Mouse (Mus musculus) hematopoietic stem cell, adult 5-6 weeks (primary cell): Measurements from ENCODE around the gene Sorbs1. TPM values are rescaled to one million over a fixed set of nuclear protein-coding genes. Genes with fewer than 3 reads are reported as not detected.

ENCODE experiments used
- ATAC-seq, 2 experiments: fragments of 125-278 bp in 1 of 2; replicated peaks in 1 of 2; 2 replicates each; pipeline ENCODE4 v1.8.0; 2016 to 2017; ENCODE audit warnings: inconsistent platforms in 2 of 2, mild to moderate bottlenecking in 2 of 2, moderate number of reproducible peaks in 2 of 2, low read depth in 1 of 2, moderate TSS enrichment in 1 of 2; ENCODE audit not compliant: low FRiP score in 2 of 2, poor library complexity in 2 of 2, severe bottlenecking in 2 of 2, insufficient read depth in 1 of 2, low TSS enrichment in 1 of 2
- total RNA-seq: library from RNA; stranded (forward); fragments of 172-1452, 232-1000 nt; gene quantifications from 2 replicates; pipeline ENCODE4 v1.2.3, GENCODE M21; 2017

Sorbs1 gene
- total RNA-seq, 1 experiment from 2014 or later = 11.6 TPM

DNA sequence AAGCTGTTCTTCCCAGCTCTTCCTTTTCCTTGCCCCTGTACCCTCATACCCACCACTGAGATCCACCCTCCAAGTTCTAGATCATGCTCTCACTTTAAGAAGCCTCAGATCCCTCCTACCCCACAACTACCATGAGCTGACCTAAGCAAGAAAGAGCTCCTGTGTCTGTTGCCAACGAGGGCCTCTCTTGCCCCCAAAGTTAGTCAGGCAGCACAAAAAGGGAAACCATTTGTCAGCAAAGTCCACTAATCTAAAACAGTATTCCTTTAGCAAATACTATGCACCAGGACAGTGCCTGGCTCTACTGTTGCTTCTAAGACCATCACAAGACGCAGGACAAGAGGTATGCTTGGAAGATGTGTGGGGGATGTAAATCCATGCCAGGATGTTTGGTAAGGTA is 106.4 kb downstream of the Sorbs1 start:
- no peak for ATAC-seq

DNA sequence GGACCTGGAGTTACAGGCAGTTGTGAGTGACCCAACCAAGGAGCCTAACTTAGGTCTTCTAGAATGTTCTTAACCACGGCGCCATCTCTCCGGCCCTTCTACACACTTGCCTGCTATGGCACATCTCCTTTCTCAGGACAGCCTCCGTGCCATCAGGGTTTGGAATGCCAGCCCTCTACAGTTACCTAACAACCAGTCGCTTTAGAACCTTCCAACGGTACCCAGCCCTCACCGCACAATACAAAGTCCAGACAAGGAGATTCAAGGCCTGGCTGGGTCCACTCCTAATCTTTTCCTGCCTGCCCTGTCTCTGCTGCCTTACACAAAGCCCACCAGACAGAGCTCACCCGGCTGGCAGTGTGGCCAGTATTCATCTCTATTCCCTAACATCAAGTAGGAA is 106.9 kb downstream of the Sorbs1 start:
- ATAC-seq = no peak

DNA sequence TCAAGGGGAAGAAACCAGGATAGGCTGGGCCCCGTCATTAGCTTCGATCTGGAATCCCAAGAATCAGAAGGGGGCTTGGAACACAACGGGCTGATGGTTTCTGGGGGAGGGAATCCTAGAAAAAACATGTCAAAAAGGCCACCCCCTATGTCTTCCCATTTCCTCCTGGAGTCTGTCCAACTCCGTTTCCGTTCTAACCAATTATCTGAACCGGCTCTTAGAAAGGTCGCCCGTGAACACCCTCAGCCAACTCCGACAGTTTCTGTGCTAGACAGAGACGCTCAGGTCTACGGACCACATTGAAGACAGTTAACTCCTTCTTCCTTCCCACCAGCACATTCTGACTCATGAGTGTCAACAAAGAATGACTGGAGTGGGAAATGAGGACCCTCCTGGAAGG is 107.8 kb downstream of the Sorbs1 start:
- no peak for ATAC-seq

DNA sequence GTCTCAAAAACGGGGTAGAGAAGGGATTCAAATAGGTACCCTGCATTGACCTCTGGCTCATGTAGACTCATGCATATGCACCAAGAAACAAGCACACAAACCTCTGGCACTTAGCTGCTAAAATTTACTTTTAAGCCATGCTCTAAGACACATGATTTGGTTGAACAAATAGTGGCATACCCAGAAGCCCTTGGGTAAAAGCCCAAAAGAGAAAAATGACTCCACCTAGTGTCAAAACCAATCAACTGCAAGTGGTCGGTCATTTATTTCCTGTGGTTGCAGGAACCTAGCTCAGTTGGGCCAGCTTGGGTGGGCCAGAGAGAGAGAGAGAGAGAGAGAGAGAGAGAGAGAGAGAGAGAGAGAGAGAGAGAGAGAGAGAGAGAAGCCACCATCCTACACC is 109.0 kb downstream of the Sorbs1 start:
- peak in 1 of 2 experiments; percentile 38; a peak in 1 of 4 replicates for ATAC-seq

DNA sequence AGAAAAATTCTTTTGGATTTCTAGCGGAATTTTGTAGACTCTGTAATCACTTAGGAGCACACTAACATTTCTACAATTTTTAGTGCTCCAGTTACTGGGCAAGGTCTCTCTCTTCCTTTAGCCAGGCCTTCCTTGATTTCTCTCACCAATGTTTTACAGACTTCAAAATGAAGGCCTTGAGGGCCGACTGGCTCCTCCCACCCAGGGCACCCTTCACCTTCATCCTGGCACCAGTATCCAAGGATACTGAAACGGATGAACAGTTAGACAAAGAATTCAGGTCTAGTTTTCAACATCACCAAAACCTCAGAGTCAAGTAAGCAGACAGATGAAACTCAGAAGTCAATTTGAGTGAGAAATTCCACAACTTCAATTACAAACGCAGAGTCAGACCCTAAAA is 109.6 kb downstream of the Sorbs1 start:
- ATAC-seq = no peak

DNA sequence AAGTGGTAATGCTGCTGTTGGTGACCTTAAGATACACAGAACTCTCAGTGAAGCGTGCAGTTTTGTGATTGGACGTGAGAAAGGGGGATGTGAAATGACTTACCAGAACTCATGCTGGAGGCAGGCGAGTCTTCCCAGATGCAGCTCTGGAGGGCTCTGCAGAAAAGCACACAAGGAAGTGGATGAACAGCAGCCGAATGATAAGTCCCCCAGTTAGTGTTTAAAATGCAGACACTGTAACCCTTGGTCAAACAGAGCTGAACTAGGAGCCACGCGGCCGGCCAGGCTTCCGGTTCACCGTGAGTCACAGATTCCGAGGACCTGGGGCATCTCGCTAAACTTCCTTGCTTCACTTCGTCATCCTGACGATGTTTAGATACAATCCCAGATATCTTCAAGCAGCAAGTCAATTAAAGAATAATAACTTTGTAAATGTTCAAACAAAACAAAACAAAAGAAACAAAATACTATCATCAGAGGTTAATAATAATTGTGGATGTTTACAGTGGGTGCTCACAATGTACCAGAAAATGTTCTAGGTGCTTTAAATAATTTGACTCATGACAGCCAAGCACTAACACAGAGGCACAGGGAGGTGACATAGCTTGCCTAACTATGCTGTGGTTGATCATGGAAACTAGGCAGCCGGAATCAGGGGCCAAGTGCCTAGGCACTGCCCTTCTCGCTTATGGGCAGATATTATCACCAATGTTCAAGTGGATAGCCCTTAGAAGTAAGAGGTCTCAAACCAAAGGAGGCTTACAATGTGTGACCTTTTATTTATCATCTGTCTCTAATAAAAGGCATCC is 111.2 kb downstream of the Sorbs1 start:
- ATAC-seq = no peak

DNA sequence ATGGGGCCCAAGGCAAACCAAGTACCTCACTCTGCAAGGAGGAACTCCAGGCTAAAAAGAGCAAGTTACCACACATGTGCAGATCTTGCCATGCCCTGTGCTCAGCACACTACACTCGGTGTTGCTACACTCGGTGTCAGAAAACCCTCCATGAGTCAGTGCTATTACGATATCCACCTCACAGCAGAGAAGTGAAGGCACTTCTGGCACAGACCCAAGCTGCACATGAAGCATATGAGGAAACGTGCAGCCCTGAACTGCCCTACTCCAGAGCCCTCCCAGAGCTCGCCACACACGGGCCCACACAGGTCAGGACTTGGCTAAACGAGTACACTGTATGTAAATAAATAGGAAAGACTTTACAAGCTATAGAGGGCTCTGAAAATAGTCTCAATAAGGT is 112.4 kb downstream of the Sorbs1 start:
- ATAC-seq = peak; percentile 88 to 92

DNA sequence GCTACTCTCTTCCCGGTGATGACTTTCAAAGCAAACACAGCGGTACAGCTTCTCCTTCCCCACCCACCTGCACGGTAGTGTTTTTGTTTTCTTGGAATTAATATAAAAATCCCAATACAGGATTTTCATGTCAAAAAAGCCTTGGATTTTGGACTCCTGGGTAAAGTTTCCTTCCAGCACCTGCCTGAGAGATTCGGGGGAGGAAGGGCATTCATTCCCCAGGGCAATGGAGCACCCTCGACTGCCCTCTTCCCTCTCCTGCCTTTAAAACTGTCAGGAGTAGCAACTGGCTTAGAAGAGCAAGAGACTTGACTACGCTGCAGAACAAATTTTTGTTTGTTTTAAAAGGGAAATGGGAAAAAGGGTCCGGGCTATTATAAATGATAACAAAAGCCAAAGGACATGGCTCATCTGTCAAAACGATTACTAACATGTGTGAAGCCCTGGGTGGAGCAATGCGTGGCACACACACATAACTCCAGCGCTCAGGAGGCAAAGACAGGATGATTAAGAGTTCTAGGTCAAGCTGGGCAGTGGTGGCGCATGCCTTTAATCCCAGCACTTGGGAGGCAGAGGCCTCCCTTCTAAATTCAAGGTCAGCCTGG is 113.1 kb downstream of the Sorbs1 start:
- no peak for ATAC-seq

DNA sequence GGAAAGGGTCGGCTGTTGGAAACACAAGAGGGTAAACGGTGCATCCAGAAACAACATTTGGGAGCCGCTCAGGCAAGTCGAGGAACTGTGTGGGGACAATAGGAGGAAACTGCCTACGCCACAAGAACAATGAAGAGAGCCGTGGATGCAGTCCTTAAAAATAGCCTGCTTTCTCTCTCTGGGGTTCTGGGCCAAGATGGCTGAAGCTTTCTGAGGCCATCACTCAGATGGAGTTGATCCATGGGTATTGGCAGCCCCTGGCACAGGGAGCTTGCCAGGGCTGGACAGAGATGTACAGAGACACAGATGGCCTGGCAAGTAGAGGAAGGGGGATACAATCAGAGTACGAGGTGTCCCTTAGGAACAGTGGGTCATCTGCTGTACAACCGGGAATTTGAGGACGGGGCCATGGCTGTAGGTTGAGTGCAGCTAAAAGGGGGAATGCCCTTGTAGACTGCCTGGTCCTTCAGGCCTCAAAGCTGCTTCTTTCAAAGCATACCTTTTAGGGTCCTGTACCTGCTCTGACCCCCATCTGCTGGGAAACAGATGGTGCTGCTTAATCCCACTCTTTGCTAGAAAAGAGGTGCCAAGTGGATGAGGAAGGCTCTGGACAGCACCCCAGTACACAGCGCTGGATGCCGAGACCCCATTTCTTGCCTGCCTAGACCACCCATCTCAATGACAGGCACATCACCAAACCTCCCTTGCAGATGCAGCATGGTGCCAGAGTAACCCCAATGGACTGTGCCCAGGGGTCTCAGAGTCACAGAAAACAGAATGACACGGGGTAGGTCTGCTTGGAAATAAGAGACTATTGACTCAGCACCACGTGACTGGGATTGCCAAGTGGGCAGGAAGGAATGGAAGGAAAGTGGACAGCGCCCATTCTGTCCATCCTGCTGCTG is 117.6 kb downstream of the Sorbs1 start:
- no peak for ATAC-seq

DNA sequence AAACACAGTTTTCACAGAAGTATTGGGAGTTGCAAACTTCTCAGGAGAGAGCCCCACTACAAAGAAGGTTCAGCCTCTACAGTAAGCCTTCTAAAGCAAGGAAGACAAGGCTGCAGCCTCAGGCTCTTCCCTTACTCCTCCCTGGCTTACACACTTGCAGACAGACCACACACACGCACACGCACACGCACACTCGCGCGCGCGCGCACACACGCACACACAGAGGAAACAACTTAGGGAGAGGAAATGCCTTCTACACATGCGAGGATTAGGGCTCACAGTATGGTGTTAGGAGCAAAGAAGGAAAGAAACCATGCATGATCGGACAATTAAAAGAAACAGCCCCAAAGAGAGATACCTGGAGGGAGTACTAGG is 118.3 kb downstream of the Sorbs1 start:
- ATAC-seq = peak; percentile 19 to 53; a peak in 2 of 4 replicates

DNA sequence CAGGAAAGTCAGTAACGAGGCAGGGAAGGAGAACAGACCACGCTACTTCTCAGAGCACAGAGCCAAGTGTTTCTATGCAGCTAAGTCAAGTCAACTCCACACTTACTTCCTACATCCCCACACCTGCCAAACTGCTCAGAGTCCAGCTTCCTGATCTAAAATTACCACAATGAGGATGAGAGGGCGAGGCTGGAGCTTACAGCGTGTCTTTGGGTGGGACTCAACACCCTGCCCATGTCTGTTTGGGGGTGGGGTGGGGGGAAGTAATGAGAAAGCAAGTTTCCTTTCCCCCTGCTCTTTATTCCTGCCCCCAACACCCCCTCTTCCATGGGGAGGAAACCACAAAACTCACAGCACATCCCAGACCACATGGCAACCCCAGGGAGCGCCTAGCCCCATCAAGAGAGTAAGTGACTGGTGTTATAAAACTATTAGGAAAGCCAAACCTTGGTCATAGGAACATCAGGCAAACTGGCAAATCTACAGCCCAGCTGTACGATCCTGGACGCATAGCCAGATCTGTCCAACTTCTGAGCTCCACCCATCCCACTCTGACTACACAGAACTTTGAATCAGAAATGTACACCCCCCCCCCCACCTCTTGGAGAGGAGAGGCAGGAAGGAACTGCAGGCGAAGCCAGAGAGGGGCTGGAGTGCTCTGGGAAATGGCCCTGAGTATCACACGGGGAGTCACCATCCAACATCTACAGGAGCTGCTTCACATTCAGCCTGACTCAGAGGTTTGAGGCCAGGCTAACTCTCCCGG is 118.8 kb downstream of the Sorbs1 start:
- peak; percentile 15 to 30; a peak in 3 of 4 replicates for ATAC-seq

DNA sequence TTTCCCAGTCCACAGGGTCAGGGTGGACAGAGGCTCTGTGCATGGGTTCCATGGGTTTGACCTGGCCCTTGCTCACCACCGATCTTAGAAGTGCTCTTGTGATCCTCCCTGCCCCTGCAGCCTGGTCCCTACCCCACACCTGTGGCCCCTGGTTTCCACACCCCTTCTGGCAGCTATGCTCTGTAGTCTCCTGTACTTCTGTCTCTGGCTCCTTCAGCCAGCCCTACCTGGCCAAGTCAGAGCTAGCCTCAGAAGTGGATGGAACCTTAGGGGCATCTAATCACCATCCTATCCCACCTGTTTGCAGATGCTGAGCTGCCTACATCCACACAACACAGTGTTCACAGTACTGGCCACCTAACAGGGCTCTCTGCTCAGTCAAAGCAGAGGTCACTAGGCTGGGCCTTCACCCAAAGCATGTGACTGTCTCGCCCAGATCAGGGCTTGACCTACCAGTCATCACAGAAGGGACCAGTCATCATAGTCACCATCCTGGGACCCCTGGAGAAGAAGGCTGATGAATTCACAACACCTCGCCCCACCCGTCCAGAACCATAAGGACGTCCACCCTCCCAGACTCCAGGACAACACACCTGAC is 120.7 kb downstream of the Sorbs1 start:
- no peak for ATAC-seq

DNA sequence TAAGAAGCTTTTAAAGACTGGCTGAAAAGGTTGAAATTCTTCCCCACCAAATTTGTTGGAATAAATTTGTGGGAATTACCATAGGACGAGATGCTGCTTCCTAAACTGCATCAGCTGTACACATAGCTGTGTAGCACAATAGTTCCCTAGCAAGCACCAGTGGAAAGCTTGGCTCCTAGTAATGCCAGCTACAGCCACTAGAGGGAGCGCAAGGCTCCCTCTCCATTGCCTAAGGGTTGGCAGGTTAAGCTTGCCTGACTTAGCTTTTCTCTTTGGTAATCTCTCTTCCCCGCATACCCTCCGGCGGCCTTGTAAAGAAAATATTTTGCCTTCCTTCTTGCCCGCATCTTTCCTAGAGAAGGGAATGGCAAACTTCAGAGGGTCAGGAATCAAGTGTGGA is 122.1 kb downstream of the Sorbs1 start:
- ATAC-seq = peak; percentile 80 to 81

DNA sequence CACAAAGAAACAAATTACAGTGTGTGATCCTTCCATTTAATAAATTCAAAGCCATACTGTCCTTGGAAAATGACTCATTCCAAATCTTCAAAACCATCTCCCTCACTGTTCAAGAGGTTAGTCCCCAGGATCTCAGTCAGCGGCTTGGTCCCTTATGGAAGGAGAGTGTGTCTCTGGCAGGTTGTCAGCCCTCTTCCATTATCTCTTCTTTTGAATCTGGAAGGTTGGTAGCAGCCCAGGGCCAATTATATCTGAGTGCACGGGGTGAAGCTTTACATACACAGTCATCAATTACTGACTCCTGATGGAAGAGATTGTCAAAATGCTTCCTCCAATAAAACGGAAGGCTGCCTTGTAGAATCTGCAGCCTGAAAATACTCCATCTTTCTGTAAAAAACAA is 126.7 kb downstream of the Sorbs1 start:
- ATAC-seq = no peak

DNA sequence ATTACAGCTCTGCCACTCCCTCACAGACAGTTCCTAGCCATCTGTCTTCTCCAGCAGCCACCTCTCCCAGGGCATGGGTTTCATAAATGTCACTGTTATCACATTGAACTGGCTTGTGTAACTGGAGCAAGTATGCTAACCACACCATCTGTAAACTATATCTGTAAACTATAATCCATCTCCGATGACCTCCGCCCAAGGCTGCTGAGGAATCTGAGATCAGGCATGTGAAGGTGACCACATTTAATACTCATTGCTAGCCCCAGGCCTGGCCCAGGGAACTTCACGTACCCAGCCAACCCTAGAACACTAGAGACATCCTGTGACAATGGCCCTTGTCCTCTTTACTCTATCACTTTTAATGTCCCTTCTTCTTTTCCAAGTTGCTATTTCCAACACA is 128.2 kb downstream of the Sorbs1 start:
- ATAC-seq = no peak

DNA sequence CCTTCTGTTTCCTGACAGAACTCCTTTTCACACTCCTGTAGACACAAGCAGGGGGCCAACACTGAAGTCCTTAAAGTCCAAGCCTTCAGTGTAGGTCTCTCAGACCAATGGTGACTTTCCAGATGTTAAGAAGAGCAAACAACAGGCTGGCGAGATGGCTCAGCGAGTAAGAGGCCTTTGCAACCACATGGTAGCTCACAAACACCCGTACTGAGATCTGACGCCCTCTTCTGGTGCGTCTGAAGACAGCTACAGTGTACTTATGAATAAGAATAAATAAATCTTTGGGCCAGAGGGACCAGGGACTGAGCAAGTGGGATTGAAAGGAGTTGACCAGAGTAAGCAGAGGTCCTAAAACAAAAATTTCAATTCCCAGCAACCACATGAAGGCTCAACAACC is 129.6 kb downstream of the Sorbs1 start:
- ATAC-seq = no peak

DNA sequence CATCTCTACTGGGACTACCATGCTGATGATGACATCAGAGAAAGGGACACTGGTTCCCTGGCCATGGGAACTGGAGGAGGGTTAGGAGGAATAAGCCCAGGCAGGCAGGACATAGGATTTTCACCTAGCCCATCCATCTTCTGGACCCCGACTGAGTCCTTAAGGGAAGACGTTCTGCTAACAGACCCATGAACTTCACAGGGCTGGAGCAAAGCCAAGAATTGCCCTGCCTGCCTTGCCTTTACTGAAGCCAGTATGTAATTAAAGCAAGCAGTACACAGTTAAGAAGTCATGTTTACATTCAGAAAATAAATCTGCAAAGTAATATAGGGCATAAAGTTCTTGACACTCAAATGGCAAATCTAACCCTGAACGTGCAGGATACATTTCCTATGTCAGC is 132.9 kb downstream of the Sorbs1 start:
- ATAC-seq = no peak
